Mouse (Mus musculus): Measurements from ENCODE around the gene Hba-a2.
"Not testable (repeated sequence)": the region's sequence is repeated elsewhere in the genome, so short reads cannot be mapped to it uniquely, and the experiment has no call there.

The Hba-a2 gene

GRCm38 (mm10) chr11:32296203-32296602 is at the start of gene Hba-a2:
TSS of gene Hba-a2 (plus strand) at chr11:32296489.
- not testable (repeated sequence) for DNase-seq (ENCODE audit: extremely low spot score)

- DNase-seq (ENCODE audit: extremely low spot score) = no peak
These were observed 49.2 kb upstream of the Hba-a2 start for GRCm38 (mm10) chr11:32247068-32247467.

GRCm38 (mm10) chr11:32248350-32248749 is 47.9 kb upstream of the Hba-a2 start:
- DNase-seq (ENCODE audit: extremely low spot score) = no peak

GRCm38 (mm10) chr11:32250880-32251763 is 45.2 kb upstream of the Hba-a2 start:
- DNase-seq (ENCODE audit: extremely low spot score) = no peak

- DNase-seq (ENCODE audit: extremely low spot score) = no peak
These were observed 43.2 kb upstream of the Hba-a2 start for GRCm38 (mm10) chr11:32253121-32253520.

- DNase-seq (ENCODE audit: extremely low spot score) = no peak
These were observed 40.1 kb upstream of the Hba-a2 start for GRCm38 (mm10) chr11:32256146-32256545.

GRCm38 (mm10) chr11:32256566-32256965 is 39.7 kb upstream of the Hba-a2 start:
- DNase-seq (ENCODE audit: extremely low spot score) = no peak

GRCm38 (mm10) chr11:32262674-32263415 is 33.4 kb upstream of the Hba-a2 start:
- DNase-seq (ENCODE audit: extremely low spot score) = peak; percentile 20

- no peak for DNase-seq (ENCODE audit: extremely low spot score)
These were observed 31.1 kb upstream of the Hba-a2 start for GRCm38 (mm10) chr11:32265117-32265738.

- no peak for DNase-seq (ENCODE audit: extremely low spot score)
These were observed 30.1 kb upstream of the Hba-a2 start for GRCm38 (mm10) chr11:32266194-32266593.

GRCm38 (mm10) chr11:32266776-32267175 is 29.5 kb upstream of the Hba-a2 start:
- DNase-seq (ENCODE audit: extremely low spot score) = no peak

GRCm38 (mm10) chr11:32267188-32267884 is 29.0 kb upstream of the Hba-a2 start, which contains the start of gene Nprl3:
TSS of gene Nprl3 (minus strand) at chr11:32267707.
- DNase-seq (ENCODE audit: extremely low spot score) = peak; percentile 92

- DNase-seq (ENCODE audit: extremely low spot score) = no peak
These were observed 28.3 kb upstream of the Hba-a2 start for GRCm38 (mm10) chr11:32267964-32268363.

- DNase-seq (ENCODE audit: extremely low spot score) = no peak
These were observed 27.3 kb upstream of the Hba-a2 start for GRCm38 (mm10) chr11:32268952-32269351.

GRCm38 (mm10) chr11:32271178-32271577 is 25.1 kb upstream of the Hba-a2 start:
- DNase-seq (ENCODE audit: extremely low spot score) = no peak

GRCm38 (mm10) chr11:32276347-32276746 is 19.9 kb upstream of the Hba-a2 start, which contains the start of gene Hba-x:
TSS of gene Hba-x (plus strand) at chr11:32276400.
- DNase-seq (ENCODE audit: extremely low spot score) = no peak

- DNase-seq (ENCODE audit: extremely low spot score) = no peak
These were observed 18.4 kb upstream of the Hba-a2 start for GRCm38 (mm10) chr11:32277736-32278457.

- no peak for DNase-seq (ENCODE audit: extremely low spot score)
These were observed 17.8 kb upstream of the Hba-a2 start for GRCm38 (mm10) chr11:32278458-32278957.

GRCm38 (mm10) chr11:32280646-32281045 is 15.6 kb upstream of the Hba-a2 start:
- no peak for DNase-seq (ENCODE audit: extremely low spot score)

- DNase-seq (ENCODE audit: extremely low spot score) = no peak
These were observed 14.7 kb upstream of the Hba-a2 start for GRCm38 (mm10) chr11:32281416-32282144.
